Mouse (Mus musculus) liver, embryonic 11.5 days (tissue): ENCODE data around the gene Fam57b. TPM values are rescaled to one million over a fixed set of nuclear protein-coding genes. Genes with fewer than 3 reads are reported as not detected.

Experiments used
- ATAC-seq: fragments of 200-750 bp; cut with Nextera tagmentation; replicated peaks from 2 replicates; pipeline ENCODE4 v1.8.0; 2017; ENCODE audit warnings: moderate number of reproducible peaks, mild to moderate bottlenecking, moderate TSS enrichment, moderate library complexity; ENCODE audit not compliant: low FRiP score
- DNase-seq: peaks from one replicate; pipeline ENCODE4 v3.0.0-alpha.2; 2017; ENCODE audit warnings: low spot score
- H3K27ac ChIP-seq: fragments of 300-500 bp; sonication (generic); 2 replicates; pipeline ENCODE4 v1.5.1; 2014; ENCODE audit warnings: mild to moderate bottlenecking, low read depth, low read length, control low read depth
- H3K27me3 ChIP-seq: fragments of 300-500 bp; sonication (generic); replicated peaks from 2 replicates; pipeline ENCODE4 v1.6.1; 2014; ENCODE audit warnings: low read length, mixed read lengths; ENCODE audit not compliant: control insufficient read depth, insufficient read depth
- H3K36me3 ChIP-seq: fragments of 300-500 bp; sonication (generic); 2 replicates; pipeline ENCODE4 v1.6.1; 2014; ENCODE audit warnings: mild to moderate bottlenecking, low read length, moderate library complexity, mixed read lengths; ENCODE audit not compliant: control insufficient read depth, insufficient read depth
- H3K4me1 ChIP-seq: fragments of 300-500 bp; sonication (generic); replicated peaks from 2 replicates; pipeline ENCODE4 v1.6.1; 2014; ENCODE audit warnings: low read length, mixed read lengths; ENCODE audit not compliant: control insufficient read depth, insufficient read depth
- H3K4me2 ChIP-seq: fragments of 300-500 bp; sonication (generic); 2 replicates; pipeline ENCODE4 v1.6.1; 2014; ENCODE audit warnings: mild to moderate bottlenecking, control low read depth, moderate library complexity
- H3K4me3 ChIP-seq: fragments of 300-500 bp; sonication (generic); 2 replicates; pipeline ENCODE4 v1.5.1; 2014; ENCODE audit warnings: low read depth, low read length, control low read depth
- H3K9ac ChIP-seq: fragments of 300-500 bp; sonication (generic); 2 replicates; pipeline ENCODE4 v1.6.1; 2014; ENCODE audit warnings: low read depth, low read length, control low read depth
- H3K9me3 ChIP-seq: fragments of 300-500 bp; sonication (generic); 2 replicates; pipeline ENCODE4 v1.6.1; 2016; ENCODE audit warnings: low read length, inconsistent platforms, mixed read lengths; ENCODE audit not compliant: control insufficient read depth
- WGBS: fragments of 180-500 bp; shearing (Covaris S2); extraction: QIAGEN DNeasy Blood & Tissue Kit; methylation state at CpG from one replicate; pipeline ENCODE4 v1.1.7; 2014; 5-methylcytosine and 5-hydroxymethylcytosine counted together
- polyA plus RNA-seq: library from polyadenylated mRNA; unstranded; fragments of >200 nt; fragmentation: Nextera tagmentation; extraction: Ambion mirVana; gene quantifications from 2 replicates; pipeline ENCODE4 v1.2.1, GENCODE M21; 2014

The Fam57b gene
- polyA plus RNA-seq, 1 experiment from 2014 or later: not detected

GRCm38 (mm10) chr7:126847421-126848398, 50.2 kb downstream of the Fam57b start:
- 2% methylated on average over 73 of the region's 74 CpGs for WGBS
- no peak overlapping the region for H3K27ac ChIP-seq

GRCm38 (mm10) chr7:126848794-126849193, 51.3 kb downstream of the Fam57b start:
- ATAC-seq (no peak), DNase-seq (no peak)
- Histone ChIP-seq H3K36me3 (peaks cover 15% of the 10 kb centered on the region; the same call in 1 of the 2 replicates), H3K27ac (no peak overlapping the region), H3K27me3 (peaks cover 44% of the 10 kb centered on the region), H3K4me3 (no peak overlapping the region), H3K9me3 (no peaks in the 10 kb centered on the region), H3K9ac (no peak overlapping the region), H3K4me1 (peaks cover 13% of the 10 kb centered on the region), H3K4me2 (peak overlapping the region; percentile 93)
- 26% methylated on average over 10 of the region's 10 CpGs for WGBS

More at GRCm38 (mm10) chr7:126847421-126848398, 50.2 kb downstream of the Fam57b start:
- H3K4me3 ChIP-seq: peak overlapping the region; percentile 47
- H3K36me3 ChIP-seq: peaks cover 6% of the 10 kb centered on the region; the same call in 1 of the 2 replicates
- H3K9ac ChIP-seq: peak overlapping the region; percentile 46; the same call in 1 of the 2 replicates
- H3K4me2 ChIP-seq: peak overlapping the region; percentile 93
- H3K4me1 ChIP-seq: peaks cover 13% of the 10 kb centered on the region
- DNase-seq (no peak), ATAC-seq (no peak)
- H3K9me3 ChIP-seq: no peaks in the 10 kb centered on the region
- peaks cover 44% of the 10 kb centered on the region for H3K27me3 ChIP-seq

DNA sequence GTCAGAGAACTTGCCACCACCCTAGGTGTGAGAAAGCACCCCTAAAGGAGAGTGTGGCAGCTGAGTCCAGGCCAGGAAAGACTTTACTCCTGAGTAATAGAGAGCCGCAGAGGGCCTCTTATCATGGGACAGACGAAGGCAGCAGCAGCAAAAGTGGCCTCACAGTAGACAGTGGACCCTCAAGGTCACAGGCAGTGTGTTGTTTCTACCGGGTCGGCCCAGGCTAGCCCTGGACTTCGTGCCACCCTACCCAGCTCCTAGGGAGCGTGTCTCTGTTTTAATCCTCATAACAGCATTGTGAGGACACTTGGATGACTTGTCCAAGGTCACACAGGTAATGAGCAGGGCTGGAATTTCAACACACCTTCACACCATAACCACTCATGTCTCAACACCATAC, 52.7 kb downstream of the Fam57b start:
- no peak overlapping the region for H3K27ac ChIP-seq
- DNase-seq (no peak), ATAC-seq (no peak)
- no peak overlapping the region for H3K4me2 ChIP-seq
- 65% methylated on average over 6 of the region's 6 CpGs for WGBS
- H3K9me3 ChIP-seq: no peaks in the 10 kb centered on the region
- H3K4me1 ChIP-seq: peaks cover 13% of the 10 kb centered on the region
- H3K4me3 ChIP-seq: no peak overlapping the region
- H3K36me3 ChIP-seq: peaks cover 26% of the 10 kb centered on the region
- peaks cover 44% of the 10 kb centered on the region for H3K27me3 ChIP-seq
- no peak overlapping the region for H3K9ac ChIP-seq

DNA sequence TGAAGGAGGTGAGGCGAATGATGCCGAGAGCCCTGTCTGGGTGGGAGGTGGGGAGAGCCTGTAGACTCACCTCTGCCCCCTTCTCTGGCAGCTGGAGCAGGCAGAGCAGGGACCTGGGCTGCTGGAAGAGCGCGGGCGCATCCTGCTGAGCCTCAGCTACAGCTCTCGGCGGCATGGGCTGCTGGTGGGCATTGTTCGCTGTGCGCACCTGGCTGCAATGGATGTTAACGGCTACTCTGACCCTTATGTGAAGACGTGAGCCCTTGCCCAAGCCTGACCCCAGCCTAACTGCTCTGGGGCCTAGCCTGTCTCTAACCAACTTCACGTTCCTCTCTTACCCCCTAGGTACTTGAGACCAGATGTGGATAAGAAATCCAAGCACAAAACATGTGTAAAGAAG, 53.7 kb downstream of the Fam57b start:
- H3K9ac ChIP-seq: no peak overlapping the region; the same call in 1 of the 2 replicates
- H3K4me3 ChIP-seq: no peak overlapping the region
- no peaks in the 10 kb centered on the region for H3K9me3 ChIP-seq
- H3K4me1 ChIP-seq: peaks cover 13% of the 10 kb centered on the region
- 52% methylated on average over 12 of the region's 12 CpGs for WGBS
- H3K36me3 ChIP-seq: peaks cover 33% of the 10 kb centered on the region
- no peak for DNase-seq
- H3K27me3 ChIP-seq: peaks cover 44% of the 10 kb centered on the region
- H3K4me2 ChIP-seq: no peak overlapping the region
- ATAC-seq: no peak
- H3K27ac ChIP-seq: no peak overlapping the region

DNA sequence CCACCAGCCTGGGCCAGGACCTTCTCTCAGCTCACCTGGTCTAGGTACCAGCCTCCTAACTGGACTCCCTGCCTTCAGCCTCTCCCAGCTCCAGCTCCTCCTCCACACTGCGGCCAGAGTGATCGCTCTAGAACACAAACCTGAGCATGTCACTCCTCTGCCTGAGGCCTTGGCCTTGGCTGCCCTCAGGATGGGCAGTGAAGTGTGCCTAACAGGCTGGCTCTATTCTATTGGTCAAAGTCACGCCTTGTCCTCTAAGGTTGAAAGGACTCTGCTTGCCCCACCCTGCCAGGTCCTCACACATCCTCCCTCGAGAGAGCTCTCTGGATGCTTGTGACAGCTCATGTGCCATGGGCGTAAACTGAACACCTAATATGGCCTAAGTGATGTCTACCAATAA, 56.0 kb downstream of the Fam57b start:
- WGBS: 82% methylated on average over 5 of the region's 5 CpGs
- H3K4me3 ChIP-seq: no peak overlapping the region
- no peak overlapping the region for H3K4me2 ChIP-seq
- no peak overlapping the region for H3K9ac ChIP-seq
- no peaks in the 10 kb centered on the region for H3K9me3 ChIP-seq
- no peak for ATAC-seq
- peaks cover 23% of the 10 kb centered on the region for H3K27me3 ChIP-seq
- H3K4me1 ChIP-seq: peaks cover 2% of the 10 kb centered on the region; the same call in 1 of the 2 replicates
- DNase-seq: no peak
- peaks cover 46% of the 10 kb centered on the region for H3K36me3 ChIP-seq
- no peak overlapping the region for H3K27ac ChIP-seq

DNA sequence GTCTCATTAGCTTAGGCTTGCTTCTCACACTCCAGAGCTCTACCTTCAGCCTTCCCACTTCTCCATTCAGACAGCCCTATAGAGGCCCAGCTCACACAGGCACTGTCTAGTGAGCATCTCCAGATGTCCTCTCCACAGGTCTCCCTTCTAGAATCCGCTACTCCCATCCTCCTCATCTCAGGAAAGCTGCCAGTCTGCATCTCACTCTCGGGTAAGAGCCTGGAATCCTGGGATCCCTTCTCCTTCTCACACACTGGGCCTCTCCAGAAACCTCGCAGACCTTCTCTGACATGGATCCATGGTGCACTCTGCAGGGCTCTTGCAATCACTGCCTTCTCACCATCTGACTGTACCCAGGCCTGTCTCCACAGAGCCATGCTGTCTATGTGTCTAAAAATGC, 58.2 kb downstream of the Fam57b start:
- no peak overlapping the region for H3K27ac ChIP-seq
- DNase-seq (no peak), ATAC-seq (no peak)
- H3K36me3 ChIP-seq: peaks cover 57% of the 10 kb centered on the region
- 0 out of 2 replicates have a peak, but pooled peaks cover 4% of the 10 kb centered on the region for H3K27me3 ChIP-seq
- H3K9me3 ChIP-seq: no peaks in the 10 kb centered on the region
- no peak overlapping the region for H3K9ac ChIP-seq
- H3K4me2 ChIP-seq: no peak overlapping the region
- H3K4me3 ChIP-seq: no peak overlapping the region
- 0 out of 2 replicates have a peak, but pooled peaks cover 4% of the 10 kb centered on the region for H3K4me1 ChIP-seq
- 79% methylated on average over 3 of the region's 3 CpGs for WGBS

DNA sequence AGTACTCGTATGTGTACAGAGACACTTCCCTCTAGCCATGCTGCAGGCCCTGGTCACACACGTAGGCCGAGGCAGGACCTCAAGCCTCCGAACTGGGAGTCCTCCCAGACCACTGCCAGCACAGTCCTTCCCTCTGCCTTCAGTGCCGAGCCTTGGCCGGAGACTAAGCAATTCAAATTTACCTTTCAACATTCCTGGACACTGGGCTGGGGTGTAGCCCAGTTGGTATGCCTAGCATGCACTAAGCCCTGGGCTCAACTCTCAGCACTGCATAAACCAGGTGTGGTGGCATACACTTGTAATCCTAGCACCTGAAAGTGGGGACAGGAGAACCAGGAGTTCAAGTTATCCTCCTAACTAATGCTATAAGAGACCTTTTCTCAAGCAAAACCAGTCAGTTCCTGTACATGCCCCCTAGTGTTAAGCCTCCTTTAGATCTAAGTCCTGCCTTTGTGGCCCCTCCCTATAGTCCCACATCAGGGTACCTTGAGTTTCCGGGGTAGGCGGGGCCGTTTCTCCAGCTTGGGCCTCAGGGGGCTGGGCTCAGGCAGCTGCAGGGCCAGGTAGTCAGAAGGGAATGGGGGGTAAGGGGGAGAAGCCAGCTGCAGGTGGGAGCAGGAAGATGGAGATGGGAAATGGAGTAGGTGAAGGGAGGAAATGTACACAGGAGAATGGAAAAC, 59.4 kb downstream of the Fam57b start:
- peaks cover 57% of the 10 kb centered on the region for H3K36me3 ChIP-seq
- ATAC-seq: no peak

GRCm38 (mm10) chr7:126860987-126861386, 63.5 kb downstream of the Fam57b start:
- peak overlapping the region; percentile 73 for H3K4me2 ChIP-seq
- no peaks in the 10 kb centered on the region for H3K27me3 ChIP-seq
- DNase-seq (no peak), ATAC-seq (0 out of 2 replicates have a peak, but pooled peaks have one; percentile 4)
- WGBS: 42% methylated on average over 5 of the region's 5 CpGs
- H3K9me3 ChIP-seq: no peaks in the 10 kb centered on the region
- H3K27ac ChIP-seq: peak overlapping the region; percentile 67; the same call in 1 of the 2 replicates
- H3K9ac ChIP-seq: peak overlapping the region; percentile 80
- peaks cover 23% of the 10 kb centered on the region for H3K4me1 ChIP-seq
- peaks cover 35% of the 10 kb centered on the region for H3K36me3 ChIP-seq
- H3K4me3 ChIP-seq: peak overlapping the region; percentile 79

More for the DNA sequence above, 59.4 kb downstream of the Fam57b start:
- no peak overlapping the region for H3K4me2 ChIP-seq
- no peaks in the 10 kb centered on the region for H3K27me3 ChIP-seq
- H3K4me1 ChIP-seq: 0 out of 2 replicates have a peak, but pooled peaks cover 7% of the 10 kb centered on the region
- H3K4me3 ChIP-seq: no peak overlapping the region
- DNase-seq: no peak
- H3K9me3 ChIP-seq: no peaks in the 10 kb centered on the region
- WGBS: 72% methylated on average over 9 of the region's 9 CpGs
- no peak overlapping the region for H3K9ac ChIP-seq
- no peak overlapping the region for H3K27ac ChIP-seq
